Mouse (Mus musculus) forebrain, embryonic 15.5 days (tissue): ENCODE data around the gene Sectm1b. TPM values are rescaled to one million over a fixed set of nuclear protein-coding genes. Genes with fewer than 3 reads are reported as not detected.
"Not testable (repeated sequence)": the region's sequence is repeated elsewhere in the genome, so short reads cannot be mapped to it uniquely, and the experiment has no call there.

ENCODE experiments used
- ATAC-seq: fragments of 200-750 bp; cut with Nextera tagmentation; replicated peaks from 2 replicates; pipeline ENCODE4 v1.8.0; 2017; ENCODE audit warnings: mild to moderate bottlenecking, moderate TSS enrichment, moderate library complexity
- H3K27ac ChIP-seq: fragments of 300-500 bp; sonication (generic); replicated peaks from 2 replicates; pipeline ENCODE4 v1.5.1; 2015; ENCODE audit warnings: mild to moderate bottlenecking, inconsistent platforms
- H3K27me3 ChIP-seq: fragments of 300-500 bp; sonication (generic); 2 replicates; pipeline ENCODE4 v1.6.1; 2015; ENCODE audit warnings: inconsistent platforms
- H3K36me3 ChIP-seq: fragments of 300-500 bp; sonication (generic); 2 replicates; pipeline ENCODE4 v1.6.1; 2015; ENCODE audit warnings: mild to moderate bottlenecking, inconsistent platforms
- H3K4me1 ChIP-seq: fragments of 300-500 bp; sonication (generic); 2 replicates; pipeline ENCODE4 v1.6.1; 2015; ENCODE audit warnings: inconsistent platforms
- H3K4me2 ChIP-seq: fragments of 300-500 bp; sonication (generic); replicated peaks from 2 replicates; pipeline ENCODE4 v1.6.1; 2015; ENCODE audit warnings: mild to moderate bottlenecking, inconsistent platforms
- H3K4me3 ChIP-seq: fragments of 300-500 bp; sonication (generic); 2 replicates; pipeline ENCODE4 v1.5.1; 2015; ENCODE audit warnings: mild to moderate bottlenecking, inconsistent platforms
- H3K9ac ChIP-seq: fragments of 300-500 bp; sonication (generic); replicated peaks from 2 replicates; pipeline ENCODE4 v1.6.1; 2015; ENCODE audit warnings: mild to moderate bottlenecking, inconsistent platforms
- H3K9me3 ChIP-seq: fragments of 300-500 bp; sonication (generic); 2 replicates; pipeline ENCODE4 v1.6.1; 2016; ENCODE audit warnings: inconsistent platforms
- WGBS: fragments of 180-500 bp; shearing (Covaris S2); methylation state at CpG from one replicate; pipeline ENCODE4 v1.1.7; 2015; ENCODE audit warnings: mixed read lengths; 5-methylcytosine and 5-hydroxymethylcytosine counted together
- polyA plus RNA-seq: library from polyadenylated mRNA; unstranded; fragments of >200 nt; fragmentation: Nextera tagmentation; extraction: Ambion mirVana; gene quantifications from 2 replicates; pipeline ENCODE4 v1.2.1, GENCODE M21; 2015

The Sectm1b gene
- polyA plus RNA-seq, 1 experiment from 2014 or later, result not detected

DNA sequence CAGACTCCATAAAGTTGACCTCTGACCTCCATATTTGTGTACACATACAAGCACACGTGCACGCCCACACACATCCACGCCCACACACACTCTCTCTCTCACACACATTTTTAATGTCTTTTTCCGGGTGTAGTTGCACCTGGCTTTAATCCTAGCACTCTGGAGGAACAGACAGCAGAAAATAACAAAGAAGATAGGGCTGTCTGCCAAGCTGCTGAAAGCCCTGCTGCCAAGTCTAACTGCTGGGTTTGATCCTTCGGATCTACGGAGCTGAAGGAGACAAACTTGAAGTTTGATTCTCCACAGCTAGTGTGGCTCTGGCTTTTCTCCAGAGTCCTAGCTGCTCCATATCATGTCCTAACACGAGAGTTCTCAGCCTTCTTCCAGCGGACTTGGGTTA is 1.8 kb downstream of the Sectm1b start:
- Histone ChIP-seq H3K27me3 (no peaks in the 10 kb centered on the region), H3K27ac (no peak overlapping the region), H3K36me3 (no peaks in the 10 kb centered on the region), H3K4me2 (no peak overlapping the region), H3K9me3 (no peaks in the 10 kb centered on the region), H3K9ac (no peak overlapping the region), H3K4me3 (no peak overlapping the region), H3K4me1 (no peaks in the 10 kb centered on the region)
- 65% methylated on average over 8 of the region's 8 CpGs for WGBS
- no peak for ATAC-seq

DNA sequence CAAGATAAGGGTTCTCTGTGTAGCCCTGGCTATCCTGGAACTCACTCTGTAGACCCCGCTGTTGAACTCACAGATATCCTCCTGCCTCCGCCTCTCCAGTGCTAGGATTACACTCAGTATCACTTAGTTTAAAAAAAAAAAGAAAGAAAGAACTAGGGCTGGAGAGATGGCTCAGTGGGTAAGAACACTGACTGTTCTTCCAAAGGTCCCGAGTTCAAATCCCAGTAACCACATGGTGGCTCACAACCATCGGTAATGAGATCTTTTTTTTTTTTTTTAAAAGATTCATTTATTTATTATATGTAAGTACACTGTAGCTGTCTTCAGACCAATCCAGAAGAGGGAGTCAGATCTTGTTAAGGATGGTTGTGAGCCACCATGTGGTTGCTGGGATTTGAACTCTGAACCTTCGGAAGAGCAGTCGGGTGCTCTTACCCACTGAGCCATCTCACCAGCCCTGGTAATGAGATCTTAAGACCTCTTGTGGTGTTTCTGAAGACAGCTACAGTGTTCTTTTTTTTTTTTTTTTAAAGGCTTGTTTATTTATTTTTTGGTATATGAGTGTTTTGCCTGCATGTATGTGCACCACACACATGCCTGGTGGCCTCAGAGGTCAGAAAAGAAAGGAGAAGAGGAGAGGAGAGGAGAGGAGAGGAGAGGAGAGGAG is 2.8 kb downstream of the Sectm1b start:
- not testable (repeated sequence) for ATAC-seq, H3K4me2 ChIP-seq, H3K9ac ChIP-seq, H3K27ac ChIP-seq, H3K36me3 ChIP-seq, H3K4me3 ChIP-seq, H3K9me3 ChIP-seq, H3K27me3 ChIP-seq, H3K4me1 ChIP-seq
- WGBS, result 96% methylated on average over 6 of the region's 6 CpGs

DNA sequence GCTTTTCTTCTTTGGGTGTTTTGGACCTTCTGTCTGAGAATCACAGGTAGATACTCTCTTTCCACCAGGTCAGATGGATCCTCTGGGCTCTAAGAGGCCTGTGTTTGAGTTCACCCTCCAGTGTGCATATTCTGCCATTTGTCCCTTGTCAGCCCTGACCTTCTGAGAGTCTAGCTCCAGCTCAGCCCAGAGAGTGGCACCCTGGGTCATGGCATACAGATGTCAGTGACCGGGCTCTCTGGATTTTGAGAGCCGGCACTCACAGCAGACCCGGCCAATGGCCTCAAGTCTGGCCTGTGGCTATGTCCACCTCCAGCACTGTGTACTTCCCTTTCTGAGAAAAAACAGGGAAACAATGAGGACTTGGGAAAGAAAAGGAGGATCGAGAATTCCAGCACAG is 3.9 kb downstream of the Sectm1b start:
- WGBS, result 88% methylated on average over 4 of the region's 4 CpGs

DNA sequence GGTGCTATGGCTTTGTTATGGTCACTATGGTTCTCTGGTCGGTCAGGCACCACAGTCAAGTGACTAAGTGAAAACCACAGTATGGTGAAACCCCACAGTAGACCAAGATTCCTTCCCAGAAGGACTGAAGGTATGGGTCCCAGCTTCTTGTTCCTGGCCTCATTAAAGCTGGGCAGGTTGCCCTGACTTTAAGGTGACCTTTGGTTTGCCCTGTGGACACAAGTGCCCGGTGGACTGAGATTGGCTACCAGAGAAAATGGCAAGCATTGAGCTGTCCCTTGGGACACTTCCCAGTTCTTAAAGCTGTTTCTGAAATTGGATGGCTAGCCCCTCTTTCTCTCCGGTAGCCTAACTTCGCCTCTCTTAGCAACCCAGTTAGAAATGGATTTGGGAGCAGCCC is 4.4 kb downstream of the Sectm1b start:
- Histone ChIP-seq H3K4me2 (no peak overlapping the region), H3K4me3 (no peak overlapping the region), H3K27me3 (no peaks in the 10 kb centered on the region), H3K36me3 (no peaks in the 10 kb centered on the region), H3K9me3 (no peaks in the 10 kb centered on the region), H3K27ac (no peak overlapping the region), H3K9ac (no peak overlapping the region), H3K4me1 (no peaks in the 10 kb centered on the region)
- no peak for ATAC-seq
- 83% methylated on average over 4 of the region's 4 CpGs for WGBS

More for the DNA sequence above, 3.9 kb downstream of the Sectm1b start:
- Histone ChIP-seq H3K36me3 (no peaks in the 10 kb centered on the region), H3K9me3 (no peaks in the 10 kb centered on the region), H3K4me1 (no peaks in the 10 kb centered on the region), H3K9ac (no peak overlapping the region), H3K4me2 (no peak overlapping the region), H3K27me3 (no peaks in the 10 kb centered on the region), H3K27ac (no peak overlapping the region), H3K4me3 (no peak overlapping the region)
- ATAC-seq, result no peak

DNA sequence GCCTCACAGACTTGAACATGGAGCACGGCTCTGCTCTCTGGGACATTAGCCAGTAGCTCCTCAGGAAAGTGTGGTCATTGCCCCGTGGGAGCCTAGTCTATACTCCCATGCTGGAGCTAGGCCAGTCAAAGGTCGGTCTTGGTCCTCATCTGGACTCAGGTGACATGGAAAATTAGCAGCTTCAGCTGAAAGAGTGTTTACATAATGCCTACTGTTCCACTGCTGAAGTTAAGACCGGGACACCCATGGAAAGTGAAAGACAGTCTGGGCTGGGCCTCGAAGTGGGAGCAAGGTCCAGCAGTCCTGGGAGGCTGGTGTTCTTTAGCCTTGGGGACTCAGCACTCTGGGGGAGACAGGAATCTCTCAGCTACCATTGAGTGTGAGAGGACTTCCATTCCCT is 5.2 kb downstream of the Sectm1b start:
- Histone ChIP-seq H3K4me3 (no peak overlapping the region), H3K27me3 (no peaks in the 10 kb centered on the region), H3K4me2 (no peak overlapping the region), H3K27ac (no peak overlapping the region), H3K36me3 (no peaks in the 10 kb centered on the region), H3K9me3 (no peaks in the 10 kb centered on the region), H3K9ac (no peak overlapping the region), H3K4me1 (no peaks in the 10 kb centered on the region)
- WGBS, result 79% methylated on average over 5 of the region's 5 CpGs
- ATAC-seq, result no peak

DNA sequence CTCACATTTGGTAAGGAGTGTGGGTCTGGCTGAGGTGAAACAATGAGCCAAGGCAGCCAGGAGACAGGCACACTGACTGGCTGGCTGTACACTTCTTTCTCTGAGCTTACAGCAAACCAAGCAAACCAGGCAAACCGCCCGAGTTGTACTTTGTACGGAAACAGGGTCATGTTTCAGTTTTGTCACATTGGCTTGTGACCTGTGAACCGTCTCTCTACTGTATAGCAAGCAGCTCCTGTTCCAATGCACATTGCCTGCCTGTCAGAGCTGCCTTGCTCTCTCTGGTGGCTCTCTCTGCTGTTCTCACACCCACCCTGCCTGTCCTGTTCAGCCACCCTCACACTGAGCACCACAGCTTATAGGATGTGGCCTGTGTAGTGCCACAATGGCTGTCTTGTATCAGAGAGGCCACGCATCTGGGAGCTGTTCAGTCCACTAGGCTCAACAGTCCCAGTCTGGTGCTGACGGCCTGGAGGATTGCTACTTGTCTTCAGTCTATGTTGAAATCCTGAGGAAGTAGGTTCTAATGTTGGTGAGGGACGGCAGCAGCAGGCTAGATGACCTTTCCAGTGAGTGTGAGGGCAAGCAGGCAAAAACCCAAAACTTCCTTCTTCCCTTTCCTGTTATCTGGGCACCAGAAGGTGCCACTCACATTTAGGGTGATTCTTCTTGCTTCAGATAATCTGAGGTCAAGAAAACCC is 6.7 kb downstream of the Sectm1b start:
- no peak for ATAC-seq
- Histone ChIP-seq H3K4me2 (no peak overlapping the region), H3K36me3 (no peaks in the 10 kb centered on the region), H3K27ac (no peak overlapping the region), H3K27me3 (no peaks in the 10 kb centered on the region), H3K4me1 (no peaks in the 10 kb centered on the region), H3K9me3 (no peaks in the 10 kb centered on the region), H3K9ac (no peak overlapping the region), H3K4me3 (no peak overlapping the region)
- 77% methylated on average over 7 of the region's 7 CpGs for WGBS

DNA sequence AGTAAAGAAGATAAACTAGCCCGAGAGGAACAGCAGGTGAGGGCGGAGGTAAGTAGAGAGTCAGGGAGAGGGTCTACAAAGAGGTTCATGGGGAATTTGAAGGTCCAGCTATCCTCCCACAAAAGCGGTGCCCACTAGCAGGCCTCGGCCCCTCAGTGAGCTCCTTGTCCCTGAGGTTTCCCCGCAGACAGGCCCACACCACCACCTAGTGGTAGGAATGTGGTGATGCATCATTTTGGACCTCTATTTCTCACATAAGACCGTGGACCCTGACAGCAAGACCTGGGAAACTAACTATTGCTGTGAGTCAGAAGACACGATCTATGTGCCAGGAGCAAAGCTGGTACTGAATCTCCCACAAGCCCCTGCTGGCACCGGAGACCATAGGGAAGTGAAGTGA is 9.8 kb downstream of the Sectm1b start:
- Histone ChIP-seq H3K4me3 (no peak overlapping the region), H3K4me1 (no peaks in the 10 kb centered on the region), H3K36me3 (no peaks in the 10 kb centered on the region), H3K9me3 (no peaks in the 10 kb centered on the region), H3K4me2 (no peak overlapping the region), H3K27ac (no peak overlapping the region), H3K27me3 (no peaks in the 10 kb centered on the region), H3K9ac (no peak overlapping the region)
- WGBS, result 12% methylated on average over 8 of the region's 8 CpGs
- no peak; the same call in 1 of the 2 replicates for ATAC-seq

DNA sequence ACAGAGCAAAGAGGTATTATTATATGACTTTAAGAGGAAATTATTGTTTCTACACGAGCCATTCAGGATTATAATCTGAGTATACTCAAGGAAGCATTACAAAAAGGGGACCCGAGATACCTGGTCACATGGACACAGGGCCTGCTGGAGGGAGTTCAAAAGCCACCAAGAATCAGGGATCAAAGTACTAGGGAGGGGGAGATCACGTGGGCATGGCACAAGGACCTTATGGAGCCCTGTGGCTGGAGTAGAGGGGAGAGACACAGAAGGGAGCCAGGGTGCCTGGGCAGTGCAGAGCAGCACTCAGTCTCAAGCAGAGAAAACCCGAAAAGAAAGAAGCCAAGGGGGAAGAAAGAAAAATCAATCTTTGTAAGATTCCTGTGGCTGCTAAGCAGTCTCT is 11.0 kb downstream of the Sectm1b start:
- no peaks in the 10 kb centered on the region for H3K4me1 ChIP-seq
- no peak overlapping the region for H3K27ac ChIP-seq
- no peak overlapping the region for H3K4me3 ChIP-seq
- H3K9ac ChIP-seq, result no peak overlapping the region
- no peaks in the 10 kb centered on the region for H3K36me3 ChIP-seq
- H3K27me3 ChIP-seq, result no peaks in the 10 kb centered on the region
- no peaks in the 10 kb centered on the region for H3K9me3 ChIP-seq
- WGBS, result 59% methylated on average over 4 of the region's 4 CpGs
- no peak overlapping the region for H3K4me2 ChIP-seq
- no peak for ATAC-seq

DNA sequence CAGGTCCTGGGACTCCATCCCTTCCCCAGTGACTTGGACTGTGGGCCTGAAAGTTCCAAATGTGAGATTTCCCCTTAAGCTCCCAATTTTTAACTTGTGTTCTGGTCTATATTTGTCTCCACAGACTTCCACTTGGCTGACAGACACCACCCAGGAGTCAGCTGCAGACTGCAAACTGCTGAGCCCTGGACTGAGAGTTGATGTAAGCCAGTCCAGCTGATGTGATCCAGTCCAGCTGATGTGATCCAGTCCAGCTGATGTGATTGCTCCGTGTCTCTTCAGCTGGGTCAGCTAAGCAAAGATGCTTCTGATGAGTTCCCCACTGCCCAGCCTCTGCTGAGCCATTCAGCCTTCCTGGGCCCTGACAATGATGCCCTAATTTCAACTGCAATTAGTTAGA is 11.6 kb downstream of the Sectm1b start:
- Histone ChIP-seq H3K27ac (no peak overlapping the region), H3K4me1 (no peaks in the 10 kb centered on the region), H3K9me3 (no peaks in the 10 kb centered on the region), H3K27me3 (no peaks in the 10 kb centered on the region), H3K4me2 (no peak overlapping the region), H3K9ac (no peak overlapping the region), H3K4me3 (no peak overlapping the region), H3K36me3 (no peaks in the 10 kb centered on the region)
- 52% methylated on average over 1 of the region's 1 CpGs for WGBS
- ATAC-seq, result no peak

DNA sequence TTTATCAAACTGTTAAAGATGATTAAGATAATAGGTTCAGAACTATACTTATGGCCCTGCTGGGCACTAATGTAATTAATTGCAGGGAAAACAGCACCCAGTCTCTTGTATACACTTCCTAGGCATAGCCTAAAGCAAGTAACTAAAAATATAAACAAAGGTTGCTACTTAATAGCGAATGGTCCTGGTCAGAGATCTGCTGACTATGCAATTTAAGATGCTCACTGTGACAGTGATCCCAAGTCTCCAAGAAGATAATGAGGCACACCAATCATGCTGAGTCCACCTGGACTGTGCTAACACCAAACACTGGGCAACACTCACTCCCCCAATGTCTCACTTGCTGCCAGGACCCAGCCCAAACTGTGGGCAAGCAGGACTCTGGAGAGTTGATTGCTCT is 13.5 kb downstream of the Sectm1b start:
- H3K4me1 ChIP-seq, result no peaks in the 10 kb centered on the region
- H3K27me3 ChIP-seq, result no peaks in the 10 kb centered on the region
- no peak for ATAC-seq
- H3K4me2 ChIP-seq, result no peak overlapping the region
- no peak overlapping the region for H3K4me3 ChIP-seq
- WGBS, result 76% methylated on average over 1 of the region's 1 CpGs
- no peaks in the 10 kb centered on the region for H3K9me3 ChIP-seq
- no peak overlapping the region for H3K27ac ChIP-seq
- no peaks in the 10 kb centered on the region for H3K36me3 ChIP-seq
- no peak overlapping the region for H3K9ac ChIP-seq

DNA sequence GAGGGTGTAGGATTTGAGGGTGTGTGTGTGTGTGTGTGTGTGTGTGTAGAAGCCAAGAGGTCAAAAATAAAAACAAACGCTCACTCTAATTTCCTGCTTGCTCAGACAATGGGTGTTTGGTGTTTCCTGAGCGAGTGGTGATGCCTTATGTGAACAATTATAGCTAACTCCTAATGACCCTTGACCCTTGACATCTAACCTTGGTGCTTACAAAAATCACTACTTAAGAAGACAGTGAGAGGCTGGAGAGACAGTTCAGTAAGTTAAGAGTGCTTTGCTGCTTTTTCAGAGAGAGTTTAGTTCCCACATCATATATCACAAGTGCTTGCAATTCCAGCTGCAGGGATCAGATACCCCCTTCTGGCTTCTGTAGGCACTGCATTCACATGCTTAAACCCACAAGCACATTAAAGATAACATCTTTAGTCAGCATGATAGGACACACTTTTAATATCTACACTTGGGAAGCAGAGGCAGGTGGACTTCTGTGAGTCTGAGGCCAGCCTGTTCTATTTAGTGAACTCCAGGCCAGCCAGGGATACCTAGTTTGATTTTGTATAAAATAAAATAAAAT is 15.5 kb downstream of the Sectm1b start:
- Histone ChIP-seq H3K36me3 (no peaks in the 10 kb centered on the region), H3K27me3 (no peaks in the 10 kb centered on the region), H3K4me1 (no peaks in the 10 kb centered on the region), H3K9me3 (no peaks in the 10 kb centered on the region), H3K27ac (no peak overlapping the region), H3K9ac (no peak overlapping the region), H3K4me3 (no peak overlapping the region), H3K4me2 (no peak overlapping the region)
- no peak for ATAC-seq
- 66% methylated on average over 2 of the region's 2 CpGs for WGBS

DNA sequence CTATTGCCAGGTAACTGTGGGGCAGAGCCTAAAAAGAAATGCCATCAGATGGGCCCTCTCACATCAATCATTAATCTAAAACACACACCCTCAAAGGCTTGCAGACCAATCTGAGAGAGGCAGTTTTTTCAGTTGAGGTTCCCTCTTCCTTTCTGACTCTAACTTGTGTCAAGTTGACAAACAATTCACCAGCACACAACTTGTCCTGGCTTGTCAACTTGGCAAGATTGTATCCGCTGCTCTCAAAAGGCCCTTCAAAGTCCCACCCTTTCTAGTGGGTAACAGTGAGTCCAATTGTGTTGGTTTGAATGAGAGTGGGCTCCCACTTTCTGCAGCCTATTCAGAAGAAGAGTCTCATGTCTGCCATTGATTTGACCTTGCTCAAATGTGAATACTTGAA is 18.1 kb downstream of the Sectm1b start:
- no peaks in the 10 kb centered on the region for H3K36me3 ChIP-seq
- H3K4me1 ChIP-seq, result no peaks in the 10 kb centered on the region
- no peaks in the 10 kb centered on the region for H3K9me3 ChIP-seq
- H3K4me2 ChIP-seq, result no peak overlapping the region
- H3K27ac ChIP-seq, result no peak overlapping the region
- WGBS, result 47% methylated on average over 1 of the region's 1 CpGs
- no peak overlapping the region for H3K4me3 ChIP-seq
- no peak overlapping the region for H3K9ac ChIP-seq
- no peaks in the 10 kb centered on the region for H3K27me3 ChIP-seq
- ATAC-seq, result no peak
